Mouse (Mus musculus) brain, embryonic 14.5 days (tissue): Measurements from ENCODE around the gene Dusp9.

Experiments used
- CTCF ChIP-seq: fragments of 200-500 bp; IDR thresholded peaks from 2 replicates; pipeline ENCODE4 v1.5.1; 2012; ENCODE audit warnings: inconsistent platforms, mild to moderate bottlenecking, moderate library complexity, borderline replicate concordance; ENCODE audit not compliant: insufficient read depth, insufficient read length; ENCODE audit errors: extremely low read depth
- POLR2A ChIP-seq: fragments of 200-500 bp; IDR thresholded peaks from 2 replicates; pipeline ENCODE4 v1.6.1; 2012; ENCODE audit warnings: mild to moderate bottlenecking, inconsistent platforms, borderline replicate concordance; ENCODE audit not compliant: poor library complexity, insufficient read depth, insufficient read length, severe bottlenecking; ENCODE audit errors: extremely low read depth

GRCm38 (mm10) chrX:73637415-73637814 is 1.8 kb upstream of the Dusp9 start:
- TF ChIP-seq CTCF: no peak
- no peak for TF ChIP-seq POLR2A
